Mouse (Mus musculus) heart, adult 2 months (tissue): ENCODE results near the gene Ddx18. TPM values are rescaled to one million over a fixed set of nuclear protein-coding genes. Genes with fewer than 3 reads are reported as not detected.

Experiments
- DNase-seq, 2 experiments: peaks; one replicate each; pipeline ENCODE4 v3.0.0; 2021
- H3K27ac ChIP-seq: fragments of 200-600 bp; 2 replicates; pipeline ENCODE4 v1.8.1; 2022
- H3K27me3 ChIP-seq: fragments of 200-500 bp; 2 replicates; pipeline ENCODE4 v1.6.1; 2012; ENCODE audit warnings: mild to moderate bottlenecking, low read length, inconsistent platforms, mixed read lengths; ENCODE audit not compliant: control insufficient read depth, insufficient read depth
- H3K36me3 ChIP-seq: fragments of 200-500 bp; 2 replicates; pipeline ENCODE4 v1.6.1; 2012; ENCODE audit warnings: low read length, inconsistent platforms; ENCODE audit not compliant: control insufficient read depth, insufficient read depth
- H3K4me1 ChIP-seq: fragments of 200-500 bp; 2 replicates; pipeline ENCODE4 v1.6.1; 2011; ENCODE audit warnings: low read length; ENCODE audit not compliant: control insufficient read depth, insufficient read depth
- H3K4me3 ChIP-seq: fragments of 200-600 bp; 2 replicates; pipeline ENCODE4 v1.8.1; 2022
- H3K79me2 ChIP-seq: fragments of 200-500 bp; replicated peaks from 2 replicates; pipeline ENCODE4 v1.6.1; 2012; ENCODE audit warnings: mild to moderate bottlenecking, inconsistent platforms, low read length, moderate library complexity, mixed read lengths; ENCODE audit not compliant: control insufficient read depth, insufficient read depth
- H3K9ac ChIP-seq: fragments of 200-500 bp; 2 replicates; pipeline ENCODE4 v1.6.1; 2012; ENCODE audit warnings: low read depth, mild to moderate bottlenecking, control low read depth, inconsistent platforms, low read length, mixed read lengths
- CTCF ChIP-seq: fragments of 200-600 bp; IDR thresholded peaks from 2 replicates; pipeline ENCODE4 v1.8.1; 2022; ENCODE audit warnings: antibody characterized with exemption, mild to moderate bottlenecking, moderate library complexity
- EP300 ChIP-seq: fragments of 200-500 bp; IDR thresholded peaks from 2 replicates; pipeline ENCODE4 v1.6.1; 2011; ENCODE audit warnings: low read depth, low read length, control low read depth; ENCODE audit not compliant: insufficient read depth
- POLR2A ChIP-seq: fragments of 200-500 bp; IDR thresholded peaks from 2 replicates; pipeline ENCODE4 v1.6.1; 2011; ENCODE audit warnings: mild to moderate bottlenecking, low read depth, low read length, control low read depth; ENCODE audit not compliant: insufficient read depth
- WGBS: fragments of 180-500 bp; shearing (Covaris S2); methylation state at CpG from one replicate; pipeline ENCODE4 v1.1.7; 2018; 5-methylcytosine and 5-hydroxymethylcytosine counted together
- intact Hi-C: fragments of 180-260 bp; cut with DNase I; formaldehyde crosslinking; loops from one replicate; pipeline ENCODE4 v1.15.1; 2025
- polyA plus RNA-seq: library from polyadenylated mRNA; depleted of rRNA; stranded (reverse); fragments of >200 nt; gene quantifications from 2 replicates; pipeline ENCODE4 v1.2.3, GENCODE M21; 2012
- total RNA-seq, 2 experiments: library from RNA; stranded (reverse); gene quantifications; 2 replicates each; pipeline ENCODE4 v1.2.3; 2021

Gene Ddx18
- total and polyA plus RNA-seq, 3 experiments, result 18.1 to 21.3 (median 19.1) TPM

DNA sequence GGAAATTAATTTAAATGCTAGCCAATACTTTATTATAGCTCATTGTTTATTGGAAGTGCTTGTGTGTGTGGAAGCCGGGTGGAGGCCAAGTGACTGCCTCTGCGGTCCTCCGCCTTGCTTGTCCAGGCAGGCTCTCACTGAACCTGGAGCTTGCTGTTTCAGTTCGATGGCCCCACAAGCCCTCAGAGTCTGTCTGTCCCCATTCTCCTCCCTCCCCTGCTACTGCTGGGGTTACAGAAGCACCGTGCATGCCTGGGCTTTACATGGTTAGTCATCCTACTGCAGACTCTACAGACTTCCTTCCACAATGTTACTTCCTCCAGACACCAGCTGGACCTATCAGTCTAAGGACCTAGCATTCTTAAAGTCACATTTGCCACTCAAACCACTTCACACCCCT is 9.9 kb downstream of the Ddx18 start:
- Histone ChIP-seq H3K9ac (no peak overlapping the region), H3K27me3 (no peaks in the 10 kb centered on the region), H3K27ac (no peak overlapping the region), H3K4me3 (no peak overlapping the region), H3K36me3 (no peaks in the 10 kb centered on the region; the same call in 1 of the 2 replicates), H3K79me2 (no peaks in the 10 kb centered on the region), H3K4me1 (no peaks in the 10 kb centered on the region)
- intact Hi-C loops, result loop anchor here (10.0 kb wide), 1 partner anchor 973 kb away; no protein-coding TSS in a partner anchor
- TF ChIP-seq EP300 (no peak), CTCF (no peak), POLR2A (no peak)
- peak in 1 of 2 experiments; percentile 16 for DNase-seq
- WGBS, result 89% methylated on average over 5 of the region's 5 CpGs

DNA sequence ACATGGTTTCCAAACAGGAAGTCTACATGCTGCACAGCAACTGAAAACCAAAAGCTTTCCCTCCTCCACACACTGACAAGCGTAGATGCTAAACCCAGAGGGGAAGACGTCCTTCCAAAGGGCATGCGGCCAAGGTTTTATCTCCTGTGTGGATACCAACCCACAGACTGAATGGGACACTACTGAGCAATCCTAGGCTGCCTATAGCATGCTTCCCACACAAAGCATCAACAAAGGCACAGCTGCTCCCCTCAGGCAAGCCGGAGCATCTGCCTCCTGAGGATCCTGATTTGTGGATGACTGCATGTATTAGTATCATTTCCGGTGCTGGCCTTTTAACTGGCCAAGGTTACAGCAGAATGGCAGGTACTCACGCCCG is 16.3 kb downstream of the Ddx18 start:
- no peaks in the 10 kb centered on the region for H3K4me1 ChIP-seq
- H3K36me3 ChIP-seq, result no peaks in the 10 kb centered on the region
- H3K27ac ChIP-seq, result no peak overlapping the region
- H3K79me2 ChIP-seq, result no peaks in the 10 kb centered on the region
- DNase-seq, result no peak
- H3K9ac ChIP-seq, result no peak overlapping the region
- intact Hi-C loops, result loop anchor here (10.0 kb wide), 1 partner anchor 967 kb away; no protein-coding TSS in a partner anchor
- H3K27me3 ChIP-seq, result no peaks in the 10 kb centered on the region
- 55% methylated on average over 7 of the region's 7 CpGs for WGBS
- no peak overlapping the region for H3K4me3 ChIP-seq
- TF ChIP-seq POLR2A (no peak), EP300 (no peak)

DNA sequence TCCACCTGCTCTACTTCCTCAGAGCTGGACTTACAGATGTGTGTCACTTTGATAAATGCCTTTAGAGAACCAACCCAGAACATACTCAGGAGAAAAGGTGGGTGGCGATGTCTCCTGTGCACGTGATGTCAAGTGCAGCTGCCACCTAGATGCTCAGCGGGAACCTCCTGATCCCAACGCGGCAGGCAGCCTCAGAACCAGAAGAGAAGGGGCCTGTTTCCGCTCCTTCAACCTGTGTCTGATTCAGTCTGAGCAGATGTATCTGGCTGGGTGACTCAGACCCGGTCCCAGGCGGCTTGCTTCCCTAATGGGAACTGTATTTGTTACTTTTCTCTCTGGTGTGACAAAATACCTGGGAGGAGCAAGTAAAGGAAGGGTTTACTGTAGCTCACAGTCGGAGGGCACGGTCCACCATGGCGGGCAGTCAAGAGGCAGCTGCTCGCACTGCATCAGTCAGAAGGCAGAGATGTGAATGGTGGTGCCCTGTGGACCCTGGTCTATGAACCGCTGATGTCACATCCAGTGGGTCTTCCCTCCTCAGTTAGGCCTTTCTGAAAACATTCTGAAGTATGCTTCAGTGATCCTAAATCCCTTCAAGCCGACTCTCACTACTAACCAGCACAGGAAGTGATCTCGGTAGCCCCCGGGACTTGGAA is 16.9 kb downstream of the Ddx18 start:
- no peak overlapping the region for H3K9ac ChIP-seq
- DNase-seq, result no peak
- no peaks in the 10 kb centered on the region for H3K27me3 ChIP-seq
- intact Hi-C loops, result loop anchor here (10.0 kb wide), 1 partner anchor 966 kb away; no protein-coding TSS in a partner anchor
- 75% methylated on average over 16 of the region's 16 CpGs for WGBS
- no peaks in the 10 kb centered on the region for H3K79me2 ChIP-seq
- no peaks in the 10 kb centered on the region for H3K4me1 ChIP-seq
- H3K4me3 ChIP-seq, result no peak overlapping the region
- H3K36me3 ChIP-seq, result no peaks in the 10 kb centered on the region
- H3K27ac ChIP-seq, result no peak overlapping the region
- no peak for TF ChIP-seq POLR2A
- no peak for TF ChIP-seq EP300
- TF ChIP-seq CTCF, result no peak

DNA sequence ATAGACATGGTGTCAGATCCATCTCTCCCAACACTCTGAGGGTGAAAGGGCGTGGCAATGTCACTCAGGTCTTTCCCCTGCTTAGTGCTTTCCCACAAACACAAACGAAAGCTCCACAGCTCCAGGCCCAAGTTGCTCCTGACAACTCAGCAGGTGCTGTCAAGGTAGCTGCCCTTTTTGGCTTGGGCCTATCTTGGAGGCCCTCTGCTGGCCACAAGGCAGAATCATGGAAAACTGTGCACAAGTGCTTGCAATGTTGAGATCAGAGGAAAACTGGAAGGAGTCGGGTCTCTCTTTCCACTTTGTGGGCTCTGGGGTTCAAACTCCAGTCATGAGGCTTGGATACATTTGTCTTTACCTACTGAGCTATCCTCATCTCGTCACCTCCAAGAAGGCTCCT is 18.3 kb downstream of the Ddx18 start:
- Histone ChIP-seq H3K27ac (no peak overlapping the region), H3K36me3 (no peaks in the 10 kb centered on the region), H3K79me2 (no peaks in the 10 kb centered on the region), H3K4me1 (no peaks in the 10 kb centered on the region), H3K9ac (no peak overlapping the region), H3K4me3 (no peak overlapping the region), H3K27me3 (no peaks in the 10 kb centered on the region)
- WGBS, result 83% methylated on average over 4 of the region's 4 CpGs
- intact Hi-C loops, result no loop called here
- TF ChIP-seq POLR2A, result no peak
- TF ChIP-seq CTCF, result peak; percentile 31
- TF ChIP-seq EP300, result no peak
- DNase-seq, result no peak

DNA sequence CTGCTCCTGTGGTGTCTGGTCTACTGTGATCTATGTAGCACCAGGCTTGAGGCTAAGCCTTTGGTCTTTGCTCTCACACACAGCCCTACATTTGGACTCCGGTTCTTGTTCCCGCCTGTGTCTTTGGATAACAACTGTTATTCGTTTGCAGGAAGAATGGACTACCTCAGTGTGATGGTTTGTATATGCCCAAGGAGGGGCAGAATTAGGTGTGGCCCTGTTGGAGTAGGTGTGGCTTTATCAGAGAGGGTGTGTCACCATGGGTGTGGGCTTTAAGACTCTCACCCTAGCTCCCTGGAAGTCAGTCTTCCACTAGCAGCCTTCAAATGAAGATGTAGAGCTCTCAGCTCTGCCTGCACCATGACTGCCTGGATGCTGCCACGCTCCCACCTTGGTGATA is 19.1 kb downstream of the Ddx18 start:
- TF ChIP-seq EP300, result no peak
- no peak for TF ChIP-seq POLR2A
- TF ChIP-seq CTCF, result no peak
- H3K9ac ChIP-seq, result no peak overlapping the region
- 91% methylated on average over 4 of the region's 4 CpGs for WGBS
- H3K79me2 ChIP-seq, result no peaks in the 10 kb centered on the region
- no peak for DNase-seq
- no peaks in the 10 kb centered on the region for H3K27me3 ChIP-seq
- no peak overlapping the region for H3K27ac ChIP-seq
- H3K36me3 ChIP-seq, result no peaks in the 10 kb centered on the region
- intact Hi-C loops, result no loop called here
- H3K4me3 ChIP-seq, result no peak overlapping the region
- H3K4me1 ChIP-seq, result no peaks in the 10 kb centered on the region

DNA sequence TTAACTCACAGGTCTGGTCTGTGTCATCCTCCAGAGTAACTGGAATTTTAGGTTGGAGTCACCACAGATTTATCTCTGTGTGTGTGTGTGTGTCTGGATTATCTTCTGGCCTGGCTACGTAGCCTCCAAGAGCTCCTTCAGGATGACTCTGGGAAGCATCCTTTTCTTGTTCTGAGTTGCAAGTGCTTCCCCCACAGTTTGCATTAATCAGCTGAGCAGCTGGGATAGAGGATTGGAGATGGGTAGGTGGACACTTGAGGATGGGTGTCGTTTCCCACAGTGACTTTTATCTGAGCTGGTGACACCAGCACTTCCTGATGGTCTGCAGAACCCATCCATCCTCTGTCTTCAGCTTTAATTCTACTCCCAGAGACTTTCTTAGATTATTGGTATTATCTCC is 20.9 kb downstream of the Ddx18 start:
- intact Hi-C loops, result no loop called here
- Histone ChIP-seq H3K79me2 (no peaks in the 10 kb centered on the region), H3K9ac (no peak overlapping the region), H3K4me1 (no peaks in the 10 kb centered on the region), H3K4me3 (no peak overlapping the region), H3K27ac (no peak overlapping the region), H3K36me3 (no peaks in the 10 kb centered on the region), H3K27me3 (no peaks in the 10 kb centered on the region)
- TF ChIP-seq EP300, result no peak
- TF ChIP-seq CTCF, result no peak
- no peak for TF ChIP-seq POLR2A
- no peak for DNase-seq
- WGBS, result 33% methylated on average over 2 of the region's 2 CpGs
